Mouse (Mus musculus) 3T3-L1 (cell line): ENCODE measurements around the gene Ern1.

Source experiments
- DNase-seq: peaks from one replicate; pipeline ENCODE4 v3.0.0-alpha.2; 2015; ENCODE audit warnings: low read depth, low spot score

The Ern1 gene

GRCm38 (mm10) chr11:106487733-106488115 is at the start of gene Ern1:
Gene Ern1, minus strand, starts transcription at chr11:106487852.
- peak; percentile 77 for DNase-seq

GRCm38 (mm10) chr11:106536253-106536912 is 48.7 kb upstream of the Ern1 start:
- DNase-seq, result no peak

- DNase-seq, result no peak
Measured at GRCm38 (mm10) chr11:106535660-106536252, 48.1 kb upstream of the Ern1 start.

GRCm38 (mm10) chr11:106532248-106532790 is 44.7 kb upstream of the Ern1 start:
- DNase-seq, result no peak

GRCm38 (mm10) chr11:106529786-106530185 is 42.1 kb upstream of the Ern1 start:
- DNase-seq, result no peak

GRCm38 (mm10) chr11:106529113-106529512 is 41.5 kb upstream of the Ern1 start:
- DNase-seq, result no peak

GRCm38 (mm10) chr11:106527926-106528325 is 40.3 kb upstream of the Ern1 start:
- peak; percentile 51 for DNase-seq

- no peak for DNase-seq
Measured at GRCm38 (mm10) chr11:106527147-106527821, 39.6 kb upstream of the Ern1 start.

GRCm38 (mm10) chr11:106522538-106522937 is 34.9 kb upstream of the Ern1 start:
- no peak for DNase-seq

- DNase-seq, result peak; percentile 48
Measured at GRCm38 (mm10) chr11:106521612-106522011, 34.0 kb upstream of the Ern1 start.

GRCm38 (mm10) chr11:106520404-106520803 is 32.8 kb upstream of the Ern1 start:
- no peak for DNase-seq

- no peak for DNase-seq
Measured at GRCm38 (mm10) chr11:106519519-106519918, 31.9 kb upstream of the Ern1 start.

- no peak for DNase-seq
Measured at GRCm38 (mm10) chr11:106518391-106518790, 30.7 kb upstream of the Ern1 start.

GRCm38 (mm10) chr11:106515079-106515745 is 27.6 kb upstream of the Ern1 start:
- peak; percentile 38 for DNase-seq

- DNase-seq, result no peak
Measured at GRCm38 (mm10) chr11:106514446-106514845, 26.8 kb upstream of the Ern1 start.

- DNase-seq, result peak; percentile 69
Measured at GRCm38 (mm10) chr11:106513166-106513565, 25.5 kb upstream of the Ern1 start.

- DNase-seq, result no peak
Measured at GRCm38 (mm10) chr11:106512006-106512390, 24.3 kb upstream of the Ern1 start.

GRCm38 (mm10) chr11:106511236-106512005 is 23.8 kb upstream of the Ern1 start:
- DNase-seq, result no peak

- DNase-seq, result no peak
Measured at GRCm38 (mm10) chr11:106507638-106508037, 20.0 kb upstream of the Ern1 start.

- DNase-seq, result no peak
Measured at GRCm38 (mm10) chr11:106506211-106506610, 18.6 kb upstream of the Ern1 start.

- no peak for DNase-seq
Measured at GRCm38 (mm10) chr11:106504129-106504528, 16.5 kb upstream of the Ern1 start.

GRCm38 (mm10) chr11:106503425-106503717 is 15.7 kb upstream of the Ern1 start:
- DNase-seq, result no peak
